Mouse (Mus musculus) stomach, adult 2 months (tissue): Measurements from ENCODE around the gene Olfr1375. TPM values are rescaled to one million over a fixed set of nuclear protein-coding genes. Genes with fewer than 3 reads are reported as not detected.

Experiments
- polyA plus RNA-seq: library from polyadenylated mRNA; depleted of rRNA; stranded (reverse); fragments of >200 nt; gene quantifications from 2 replicates; pipeline ENCODE4 v1.2.3, GENCODE M21; 2012; rRNA removed

Gene Olfr1375
- not detected in 2 replicates for polyA plus RNA-seq

DNA sequence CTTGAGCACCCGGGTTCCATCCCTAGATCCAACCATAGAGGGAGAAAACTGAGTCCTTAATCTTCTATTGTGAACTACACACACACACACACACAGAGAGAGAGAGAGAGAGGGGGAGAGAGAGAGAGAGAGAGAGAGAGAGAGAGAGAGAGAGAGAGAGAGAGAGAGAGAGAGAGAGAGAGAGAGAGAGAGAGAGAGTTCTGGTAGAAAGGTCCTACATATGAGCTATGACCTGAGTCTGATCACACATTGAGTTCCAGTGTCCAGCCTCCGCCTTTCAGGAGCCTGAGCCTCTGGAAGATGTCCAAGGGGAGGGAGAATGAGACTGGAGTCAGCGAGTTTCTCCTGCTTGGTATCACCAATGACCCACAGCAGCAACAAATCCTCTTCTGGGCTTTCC is at the start of gene Olfr1375:
Gene Olfr1375, plus strand, starts transcription at position 301 of the 400 bp plus-strand sequence.

DNA sequence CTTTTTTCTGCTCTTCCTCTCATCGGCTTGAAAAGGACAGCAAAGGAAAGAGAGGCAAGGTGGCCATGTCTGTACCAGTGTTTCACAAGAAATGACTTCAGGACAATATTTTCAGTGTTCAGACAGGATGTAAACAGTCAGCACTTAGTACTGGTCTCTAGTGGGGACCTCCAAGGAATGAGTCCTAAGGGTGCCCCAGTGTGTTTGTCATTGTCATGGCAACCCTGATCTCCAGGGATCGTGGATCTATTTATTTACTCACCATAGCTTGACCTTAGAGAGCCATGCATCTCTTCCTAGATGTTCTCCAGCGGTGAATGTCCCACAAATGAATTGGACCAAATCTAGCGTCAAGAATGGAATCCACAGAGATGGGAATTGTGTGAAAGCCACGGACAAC is 44.6 kb upstream of the Olfr1375 start, which contains the start of gene Olfr51:
Gene Olfr51, plus strand, starts transcription at position 301 of the 400 bp plus-strand sequence.

DNA sequence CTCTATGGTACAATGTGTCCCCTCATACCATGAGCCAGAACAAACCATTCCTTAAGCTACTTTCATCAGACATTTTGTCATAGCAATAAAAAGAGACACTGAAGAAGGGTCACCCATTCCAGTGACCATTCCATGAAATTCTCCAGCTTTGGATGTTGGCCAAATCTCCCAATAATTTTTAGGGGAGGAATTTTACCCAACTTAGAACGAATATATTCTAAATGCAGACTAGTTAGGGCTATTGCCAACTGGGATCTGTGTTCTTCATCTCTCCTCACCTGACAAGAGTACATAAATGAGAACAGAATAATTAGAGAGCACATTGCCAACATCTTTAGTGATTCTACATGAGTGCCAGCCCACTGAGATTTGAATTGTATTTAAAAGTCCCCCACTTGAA is 34.0 kb upstream of the Olfr1375 start, which contains the start of gene Olfr54:
Gene Olfr54, plus strand, starts transcription at position 301 of the 400 bp plus-strand sequence.

GRCm38 (mm10) chr11:51059151-51059571 is 11.3 kb downstream of the Olfr1375 start, which contains the start of gene Zfp354a:
TSS of gene Zfp354a (plus strand) at chr11:51059257.

Other genes starting within 250 kb of the Olfr1375 start
- gene Zfp354c, start 220.4 kb upstream of the Olfr1375 start, polyA plus RNA-seq: 0.28 and 0.52 TPM in 2 replicates
- 0.03 TPM in 1 of 2 replicates, not detected in the other for gene Zfp879, start 206.6 kb upstream of the Olfr1375 start, polyA plus RNA-seq
- 0.04 TPM in 1 of 2 replicates, not detected in the other for gene Grm6, start 197.4 kb upstream of the Olfr1375 start, polyA plus RNA-seq
- gene Zfp454, start 160.5 kb upstream of the Olfr1375 start, polyA plus RNA-seq: 0.04 TPM in 1 of 2 replicates, not detected in the other
- gene Zfp2, start 131.9 kb upstream of the Olfr1375 start, polyA plus RNA-seq: 0.09 TPM in 2 replicates
- not detected in 2 replicates for gene Zfp354b, start 116.5 kb upstream of the Olfr1375 start, polyA plus RNA-seq
- gene 4933414I15Rik, start 104.3 kb upstream of the Olfr1375 start, polyA plus RNA-seq: not detected in 2 replicates
- gene Prop1, start 94.3 kb upstream of the Olfr1375 start, polyA plus RNA-seq: 0.16 TPM in 1 of 2 replicates, not detected in the other
- gene Olfr1378, start 81.6 kb upstream of the Olfr1375 start, polyA plus RNA-seq: not detected in 2 replicates
- gene Olfr1377, start 66.1 kb upstream of the Olfr1375 start, polyA plus RNA-seq: not detected in 2 replicates
- not detected in 2 replicates for gene Olfr51, start 44.5 kb upstream of the Olfr1375 start, polyA plus RNA-seq
- not detected in 2 replicates for gene Olfr54, start 33.9 kb upstream of the Olfr1375 start, polyA plus RNA-seq
- gene Zfp354a, start 11.1 kb downstream of the Olfr1375 start, polyA plus RNA-seq: 0.05 and 0.56 TPM in 2 replicates
- gene Gm12569, start 172.4 kb downstream of the Olfr1375 start, polyA plus RNA-seq: not detected in 2 replicates
- 1.6 and 3.9 TPM in 2 replicates for gene Clk4, start 213.6 kb downstream of the Olfr1375 start, polyA plus RNA-seq
- gene BC049762, start 214.9 kb downstream of the Olfr1375 start, polyA plus RNA-seq: 0.40 TPM in 1 of 2 replicates, not detected in the other
- gene Col23a1, start 241.8 kb downstream of the Olfr1375 start, polyA plus RNA-seq: 0.97 and 1.4 TPM in 2 replicates